Mouse (Mus musculus) olfactory bulb, adult 2 months (tissue): ENCODE data around the gene Gm6096.

ENCODE experiments used
- CTCF ChIP-seq: fragments of 200-500 bp; IDR thresholded peaks from 2 replicates; pipeline ENCODE4 v1.5.1; 2012; ENCODE audit warnings: low read depth, mild to moderate bottlenecking, low read length, moderate library complexity; ENCODE audit not compliant: insufficient read depth
- POLR2A ChIP-seq: fragments of 200-500 bp; IDR thresholded peaks from 2 replicates; pipeline ENCODE4 v1.6.1; 2012; ENCODE audit warnings: mild to moderate bottlenecking, low read depth, low read length, moderate library complexity; ENCODE audit not compliant: insufficient read depth

- no peak for TF ChIP-seq CTCF
- TF ChIP-seq POLR2A, result no peak
Measured at GRCm38 (mm10) chr7:34250738-34251137, at the start of gene Gm6096.
